ENCODE assay signal across 11 mouse cellular contexts in genomic region chr3:25773908-25774307, GRCm38 (mm10).
DNase-seq lines count a peak whose midpoint lies in the region; ATAC-seq lines count a peak whose summit lies in the region.
"Had no signal": no experiment of that assay in that cellular context is flagged by ENCODE, and none has a peak within 500 bp of the region (broad histone marks: within the 10 kb centered on the region; RNA-seq: fewer than 3 reads in every experiment).

No protein-coding gene starts in this region.

- ATAC-seq in hindbrain, embryonic 12.5 days (ENCODE audit: low FRiP score): 0 out of 2 replicates have a peak, but pooled peaks have one; percentile 52
- peak; percentile 63; the same call in 1 of the 2 replicates for ATAC-seq in hindbrain, embryonic 13.5 days (ENCODE audit: low FRiP score)
- no peak for ATAC-seq in kidney, embryonic 15.5 days (replicated peaks; ENCODE audit: low FRiP score)
- ATAC-seq: Patski had no signal

- H3K4me3 ChIP-seq in hindbrain, embryonic 12.5 days: no peak overlapping the region
- no peak overlapping the region for H3K4me3 ChIP-seq in hindbrain, embryonic 10.5 days
- no peak overlapping the region for H3K4me3 ChIP-seq in hindbrain, embryonic 13.5 days
- no peak overlapping the region for H3K4me3 ChIP-seq in kidney, embryonic 15.5 days (replicated peaks)

- WGBS in hindbrain, embryonic 12.5 days: 64% methylated on average over 4 of the region's 4 CpGs
- WGBS in hindbrain, embryonic 10.5 days: 77% methylated on average over 4 of the region's 4 CpGs
- WGBS in hindbrain, embryonic 13.5 days: 60% methylated on average over 4 of the region's 4 CpGs
- 74% methylated on average over 4 of the region's 4 CpGs for WGBS in kidney, embryonic 15.5 days

- DNase-seq in hindbrain, embryonic 10.5 days (ENCODE audit: low spot score): no peak
- DNase-seq in left cerebral cortex, adult 18-20 months (ENCODE audit: low spot score in 2 of 2): peak; percentile 31 to 56
- DNase-seq in right cerebral cortex, postnatal 14 days: peak; percentile 12
- no peak for DNase-seq in spleen, postnatal 14 days (ENCODE audit: low spot score in 2 of 2)
- DNase-seq in ovary, postnatal 14 days (ENCODE audit: low spot score): no peak
- DNase-seq: cerebellum, postnatal 10 days; lung, adult 18-20 months had no signal

- H3K27me3 ChIP-seq in hindbrain, embryonic 12.5 days: no peaks in the 10 kb centered on the region
- no peaks in the 10 kb centered on the region for H3K27me3 ChIP-seq in hindbrain, embryonic 10.5 days (ENCODE audit: insufficient read depth, poor library complexity, severe bottlenecking)
- H3K27me3 ChIP-seq in hindbrain, embryonic 13.5 days: no peaks in the 10 kb centered on the region
- no peaks in the 10 kb centered on the region for H3K27me3 ChIP-seq in kidney, embryonic 15.5 days

- H3K9ac ChIP-seq in hindbrain, embryonic 12.5 days: no peak overlapping the region
- no peak overlapping the region for H3K9ac ChIP-seq in hindbrain, embryonic 13.5 days
- H3K9ac ChIP-seq in kidney, embryonic 15.5 days: no peak overlapping the region

- no peaks in the 10 kb centered on the region for H3K9me3 ChIP-seq in hindbrain, embryonic 12.5 days (replicated peaks)
- H3K9me3 ChIP-seq in hindbrain, embryonic 10.5 days: no peaks in the 10 kb centered on the region
- no peaks in the 10 kb centered on the region for H3K9me3 ChIP-seq in hindbrain, embryonic 13.5 days
- H3K9me3 ChIP-seq in kidney, embryonic 15.5 days (replicated peaks): no peaks in the 10 kb centered on the region

- no peaks in the 10 kb centered on the region for H3K36me3 ChIP-seq in hindbrain, embryonic 12.5 days
- no peaks in the 10 kb centered on the region for H3K36me3 ChIP-seq in hindbrain, embryonic 10.5 days
- no peaks in the 10 kb centered on the region for H3K36me3 ChIP-seq in hindbrain, embryonic 13.5 days
- no peaks in the 10 kb centered on the region for H3K36me3 ChIP-seq in kidney, embryonic 15.5 days

- H3K4me1 ChIP-seq in hindbrain, embryonic 12.5 days: peaks cover 4% of the 10 kb centered on the region
- H3K4me1 ChIP-seq in hindbrain, embryonic 10.5 days (replicated peaks): peaks cover 8% of the 10 kb centered on the region; the same call in 1 of the 2 replicates
- peaks cover 3% of the 10 kb centered on the region; the same call in 1 of the 2 replicates for H3K4me1 ChIP-seq in hindbrain, embryonic 13.5 days (replicated peaks)
- no peaks in the 10 kb centered on the region for H3K4me1 ChIP-seq in kidney, embryonic 15.5 days

- H3K4me2 ChIP-seq in hindbrain, embryonic 12.5 days (replicated peaks): no peak overlapping the region
- H3K4me2 ChIP-seq in hindbrain, embryonic 13.5 days: no peak overlapping the region
- H3K4me2 ChIP-seq in kidney, embryonic 15.5 days: no peak overlapping the region

- peak overlapping the region; percentile 35; the same call in 1 of the 2 replicates for H3K27ac ChIP-seq in hindbrain, embryonic 12.5 days
- no peak overlapping the region for H3K27ac ChIP-seq in hindbrain, embryonic 10.5 days
- no peak overlapping the region; the same call in 1 of the 2 replicates for H3K27ac ChIP-seq in hindbrain, embryonic 13.5 days
- H3K27ac ChIP-seq in kidney, embryonic 15.5 days: no peak overlapping the region

Comparison
In these comparisons a context has a peak if more than half of its experiments do, and no peak if none do; other contexts are left out.
1. DNase-seq: peak in left cerebral cortex, adult 18-20 months (2 of 2) and right cerebral cortex, postnatal 14 days (single experiment); none in hindbrain, embryonic 10.5 days (single experiment), spleen, postnatal 14 days (0 of 2) and ovary, postnatal 14 days (single experiment).